Comparison of ENCODE assay signal across 8 mouse cellular contexts in the genomic region with DNA sequence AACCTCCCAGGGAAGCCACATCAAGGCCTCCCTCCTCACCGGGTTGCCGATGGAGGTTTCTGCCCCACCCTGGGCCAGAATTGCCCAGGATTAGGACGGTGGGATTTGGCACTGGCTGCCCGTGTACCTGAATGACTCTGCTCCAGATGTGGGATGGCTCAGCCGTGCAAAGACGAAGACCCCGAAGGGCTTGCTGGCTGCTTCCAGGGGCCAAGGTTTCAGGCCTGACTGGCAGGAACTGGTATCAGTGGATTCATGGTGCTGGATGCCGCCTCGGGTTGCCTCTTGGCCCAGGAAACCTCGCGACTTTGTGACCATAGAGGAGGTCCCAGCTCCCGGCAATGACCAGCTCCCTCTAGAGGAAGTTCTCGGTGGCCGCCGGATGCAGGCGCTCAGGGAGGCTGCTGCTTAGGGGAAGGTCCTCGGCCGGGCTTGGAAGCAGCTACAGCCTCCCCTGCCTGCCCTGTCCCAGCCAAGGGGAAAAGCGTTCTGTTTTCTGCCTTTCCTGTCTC. TPM values are rescaled to one million over a fixed set of nuclear protein-coding genes. Genes with fewer than 3 reads are reported as not detected.
DNase-seq lines count a peak whose midpoint lies in the region; ATAC-seq lines count a peak whose summit lies in the region.

No protein-coding gene starts in this region.

- H3K36me3 ChIP-seq in hindbrain, embryonic 11.5 days (ENCODE audit: control insufficient read depth, insufficient read depth, low read length) = no peaks in the 10 kb centered on the region

- peak overlapping the region; percentile 71 for H3K9ac ChIP-seq in hindbrain, embryonic 11.5 days (ENCODE audit: low read depth, low read length)

- WGBS in hindbrain, embryonic 11.5 days = 1% methylated on average over 19 of the region's 19 CpGs

- DNase-seq in MEL-GATA-1-ER (ENCODE audit: extremely low read depth, low read depth) = peak; percentile 75
- peak; percentile 91 for DNase-seq in cerebellum, adult 8-10 months
- peak; percentile 87 for DNase-seq in hindbrain, embryonic 11.5 days (ENCODE audit: low spot score)
- peak; percentile 93 for DNase-seq in layer of hippocampus, postnatal 10 days (ENCODE audit: low spot score in 2 of 2)
- peak; percentile 96 for DNase-seq in lung, postnatal 10 days
- peak; percentile 89 for DNase-seq in ovary, postnatal 36 days (ENCODE audit: low spot score)
- DNase-seq in thymus, postnatal 25 days = peak; percentile 90

- peak overlapping the region; percentile 80 for H3K4me2 ChIP-seq in hindbrain, embryonic 11.5 days (replicated peaks; ENCODE audit: low read depth, low read length)

- H3K4me3 ChIP-seq in hindbrain, embryonic 11.5 days (ENCODE audit: low read depth, low read length) = peak overlapping the region; percentile 42

- no peaks in the 10 kb centered on the region for H3K27me3 ChIP-seq in hindbrain, embryonic 11.5 days (ENCODE audit: control insufficient read depth, insufficient read depth, low read length)

- H3K9me3 ChIP-seq in hindbrain, embryonic 11.5 days (ENCODE audit: control insufficient read depth, low read length) = no peaks in the 10 kb centered on the region

- 0 out of 2 replicates have a peak overlapping the region, but pooled peaks have one; percentile 0 for H3K27ac ChIP-seq in hindbrain, embryonic 11.5 days (ENCODE audit: low read depth, low read length)

- peak; percentile 81 for ATAC-seq in frontal cortex, adult (ENCODE audit: low TSS enrichment)
- ATAC-seq in hindbrain, embryonic 11.5 days (ENCODE audit: low FRiP score) = peak; percentile 82

- peaks cover 6% of the 10 kb centered on the region for H3K4me1 ChIP-seq in hindbrain, embryonic 11.5 days (replicated peaks; ENCODE audit: control insufficient read depth, insufficient read depth, low read length)

RNA-seq across cellular contexts. Expression of a gene that starts 0.5 kb away (rescaled TPM):
- polyA plus RNA-seq in hindbrain, embryonic 11.5 days (2014; fragmentation: Nextera tagmentation; extraction: Ambion mirVana) = 7.4 and 9.5 TPM in 2 replicates
- total RNA-seq in layer of hippocampus, postnatal 10 days (2021) = 10 to 100 TPM; 29.3 to 33.2 TPM

RNA-seq across cellular contexts. Expression of a gene that starts 28.8 kb away (rescaled TPM):
- polyA plus RNA-seq in hindbrain, embryonic 11.5 days (2014; fragmentation: Nextera tagmentation; extraction: Ambion mirVana) = 1.2 and 1.3 TPM in 2 replicates
- total RNA-seq in layer of hippocampus, postnatal 10 days (2021) = 1 to 10 TPM; 2.4 to 2.9 TPM

RNA-seq across cellular contexts. Expression of a gene that starts 55.4 kb away (rescaled TPM):
- polyA plus RNA-seq in hindbrain, embryonic 11.5 days (2014; fragmentation: Nextera tagmentation; extraction: Ambion mirVana) = 10.5 and 13.2 TPM in 2 replicates
- total RNA-seq in layer of hippocampus, postnatal 10 days (2021) = 10 to 100 TPM; 11.8 to 14.0 TPM

Comparison
In these comparisons a context has a peak if more than half of its experiments do, and no peak if none do; other contexts are left out.
1. Peak in every context shown above with its lines: DNase-seq, ATAC-seq, H3K4me3 ChIP-seq and H3K27ac ChIP-seq.